23 mouse cellular contexts compared by ENCODE assay signal in the genomic region with DNA sequence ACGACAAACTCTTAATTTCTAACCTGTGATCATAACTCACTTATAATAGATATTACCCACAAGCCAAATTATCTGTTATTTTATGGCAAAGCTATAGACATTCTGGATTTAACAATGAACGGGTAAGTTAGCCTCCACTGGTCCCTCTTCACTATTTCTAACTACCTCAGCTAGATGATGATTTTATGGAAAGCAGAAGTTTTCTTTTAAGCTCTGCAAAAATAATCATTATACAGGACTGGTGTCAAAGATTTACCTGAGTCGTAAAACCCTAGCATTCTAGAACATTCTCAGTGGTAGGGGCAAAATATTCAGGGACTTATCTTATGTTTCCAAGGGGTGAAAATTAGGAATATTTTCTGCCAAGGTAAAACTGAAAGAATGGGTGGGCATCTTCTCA. TPM values are rescaled to one million over a fixed set of nuclear protein-coding genes. Genes with fewer than 3 reads are reported as not detected.
"Had no signal": no experiment of that assay in that cellular context is flagged by ENCODE, and none has a peak within 500 bp of the region (broad histone marks: within the 10 kb centered on the region; RNA-seq: fewer than 3 reads in every experiment).

No protein-coding gene starts in this region.

- H3K9ac ChIP-seq: neural tube, embryonic 13.5 days; neural tube, embryonic 15.5 days; stomach, embryonic 15.5 days had no signal

- H3K4me3 ChIP-seq: neural tube, embryonic 13.5 days; neural tube, embryonic 15.5 days; stomach, embryonic 15.5 days had no signal

- H3K9me3 ChIP-seq: neural tube, embryonic 13.5 days; neural tube, embryonic 15.5 days; stomach, embryonic 15.5 days had no signal

- H3K4me1 ChIP-seq: neural tube, embryonic 13.5 days; neural tube, embryonic 15.5 days; stomach, embryonic 15.5 days had no signal

- DNase-seq: retina, postnatal 1 day; right cerebral cortex, adult 18-20 months; right cerebral cortex, postnatal 14 days; right cerebral cortex, postnatal 25 days; right cerebral cortex, postnatal 4 days; spleen, adult 18-20 months; thymus, adult 18-20 months; thymus, adult 2 months; thymus, postnatal 14 days; thymus, postnatal 25 days; thymus, postnatal 36 days; thymus, postnatal 4 days had no signal

- H3K36me3 ChIP-seq: neural tube, embryonic 13.5 days; neural tube, embryonic 15.5 days; stomach, embryonic 15.5 days had no signal

- H3K4me2 ChIP-seq: neural tube, embryonic 13.5 days; neural tube, embryonic 15.5 days; stomach, embryonic 15.5 days had no signal

- H3K27ac ChIP-seq: neural tube, embryonic 13.5 days; neural tube, embryonic 15.5 days; stomach, embryonic 15.5 days; stomach, postnatal 0 days had no signal

- H3K27me3 ChIP-seq: neural tube, embryonic 13.5 days; neural tube, embryonic 15.5 days; stomach, embryonic 15.5 days had no signal

RNA-seq across cellular contexts. Expression of gene Ugt3a2, which starts 1.3 kb away (rescaled TPM):
- total RNA-seq: neutrophil, adult 5-6 weeks had no signal
- polyA plus RNA-seq: neural tube, embryonic 13.5 days; neural tube, embryonic 14.5 days; neural tube, embryonic 15.5 days; small intestine, adult 2 months; stomach, embryonic 14.5 days; stomach, embryonic 15.5 days; stomach, embryonic 16.5 days; thymus, postnatal 0 days; urinary bladder, adult 2 months had no signal

RNA-seq across cellular contexts. Expression of gene Ugt3a1, which starts 59.9 kb away (rescaled TPM):
- total RNA-seq: neutrophil, adult 5-6 weeks had no signal
- polyA plus RNA-seq: neural tube, embryonic 13.5 days; neural tube, embryonic 14.5 days; neural tube, embryonic 15.5 days; small intestine, adult 2 months; stomach, embryonic 14.5 days; stomach, postnatal 0 days; thymus, postnatal 0 days; urinary bladder, adult 2 months had no signal
